Mouse (Mus musculus) heart, postnatal 36 days (tissue): ENCODE results near the gene Nid1. TPM values are rescaled to one million over a fixed set of nuclear protein-coding genes. Genes with fewer than 3 reads are reported as not detected.
A peak's percentile ranks its signal among the peaks of the same experiment; 100 is the strongest.
"Not testable (repeated sequence)": the region's sequence is repeated elsewhere in the genome, so short reads cannot be mapped to it uniquely, and the experiment has no call there.

Source experiments
- DNase-seq, 2 experiments: peaks; one replicate each; pipeline ENCODE4 v3.0.0; 2021 to 2022
- intact Hi-C: fragments of 180-260 bp; cut with DNase I; formaldehyde crosslinking; loops from one replicate; pipeline ENCODE4 v1.15.1; 2025
- total RNA-seq, 2 experiments: library from RNA; stranded (reverse); gene quantifications; 2 replicates each; pipeline ENCODE4 v1.2.3; 2021

Nid1 gene
- total RNA-seq, 2 experiments from 2014 or later: 81.2 to 107 TPM

GRCm38 (mm10) chr13:13537272-13538015, 100.1 kb downstream of the Nid1 start:
- intact Hi-C loops: loop anchor here (5.0 kb wide), 1 partner anchor 55 kb away; the partner anchor contains the start of gene Lyst
- no peak for DNase-seq

GRCm38 (mm10) chr13:13538585-13539300, 101.4 kb downstream of the Nid1 start:
- intact Hi-C loops: loop anchor here (5.0 kb wide), 1 partner anchor 54 kb away; the partner anchor contains the start of gene Lyst
- peak; percentile 56 to 58 for DNase-seq

GRCm38 (mm10) chr13:13543073-13543472, 105.7 kb downstream of the Nid1 start:
- intact Hi-C loops, DNase-seq: not testable (repeated sequence)

- intact Hi-C loops: no loop called here
- no peak for DNase-seq
Observed at GRCm38 (mm10) chr13:13546792-13547191, 109.4 kb downstream of the Nid1 start.

GRCm38 (mm10) chr13:13547889-13548288, 110.5 kb downstream of the Nid1 start:
- DNase-seq: no peak
- intact Hi-C loops: no loop called here

- intact Hi-C loops: no loop called here
- DNase-seq: no peak
Observed at GRCm38 (mm10) chr13:13548431-13549190, 111.3 kb downstream of the Nid1 start.

- intact Hi-C loops: no loop called here
- no peak for DNase-seq
Observed at GRCm38 (mm10) chr13:13549687-13550660, 112.6 kb downstream of the Nid1 start.

GRCm38 (mm10) chr13:13552020-13552419, 114.7 kb downstream of the Nid1 start:
- intact Hi-C loops: no loop called here
- no peak for DNase-seq

- no peak for DNase-seq
- intact Hi-C loops: no loop called here
Observed at GRCm38 (mm10) chr13:13553660-13554059, 116.3 kb downstream of the Nid1 start.

- intact Hi-C loops: no loop called here
- DNase-seq: no peak
Observed at GRCm38 (mm10) chr13:13555196-13555595, 117.8 kb downstream of the Nid1 start.

GRCm38 (mm10) chr13:13557001-13557743, 119.8 kb downstream of the Nid1 start:
- no peak for DNase-seq
- intact Hi-C loops: no loop called here

- intact Hi-C loops: no loop called here
Observed at GRCm38 (mm10) chr13:13558251-13558650, 120.9 kb downstream of the Nid1 start.

GRCm38 (mm10) chr13:13558900-13559299, 121.5 kb downstream of the Nid1 start:
- intact Hi-C loops: no loop called here
- no peak for DNase-seq

More at GRCm38 (mm10) chr13:13558251-13558650, 120.9 kb downstream of the Nid1 start:
- DNase-seq: no peak

Other genes starting within 250 kb of the Nid1 start
- gene Gpr137b, start 43.5 kb upstream of the Nid1 start, total RNA-seq: 1 to 10 TPM; 6.1 TPM
- 10 to 100 TPM in 1 of 2 experiments, 1 to 10 TPM in 1; 7.4 to 13.1 TPM for gene Lyst, start 152.8 kb downstream of the Nid1 start, total RNA-seq